Mouse (Mus musculus) ES-E14 (cell line): ENCODE results near the gene Tnfrsf1a.

ENCODE experiments used
- MAFK ChIP-seq: IDR thresholded peaks from 2 replicates; pipeline ENCODE4 v1.6.1; 2014; ENCODE audit warnings: mild to moderate bottlenecking, low read depth, low read length, inconsistent platforms; ENCODE audit not compliant: insufficient read depth
- ZNF384 ChIP-seq: IDR thresholded peaks from 2 replicates; pipeline ENCODE4 v1.6.1; 2012; ENCODE audit warnings: low read depth, low read length, inconsistent platforms

- TF ChIP-seq MAFK (no peak), ZNF384 (no peak)
Measured at GRCm38 (mm10) chr6:125302231-125302982, 46.8 kb upstream of the Tnfrsf1a start.
